Mouse (Mus musculus) E14TG2a.4 (cell line): ENCODE measurements at regions not wholly inside any gene's neighbourhood (a gene's known extent, or its start where the extent isn't known, plus 50 kb on each side); places are given as distances from the start of the nearest gene placed in this dataset.

ENCODE experiments used
- CTCF ChIP-seq: conservative IDR thresholded peaks from 2 replicates; pipeline ENCODE4 v1.5.1; 2014; ENCODE audit warnings: low read length
- NANOG ChIP-seq: IDR thresholded peaks from 2 replicates; pipeline ENCODE4 v1.6.1; 2014; ENCODE audit warnings: borderline replicate concordance, low read length, mixed read lengths

GRCm38 (mm10) chr2:167765811-167766210 is 76.2 kb upstream of the Tmem189 start:
- TF ChIP-seq CTCF (no peak), NANOG (no peak)
